Mouse (Mus musculus) testis, adult 2 months (tissue): ENCODE measurements around the gene Pla2g1b. TPM values are rescaled to one million over a fixed set of nuclear protein-coding genes. Genes with fewer than 3 reads are reported as not detected.

ENCODE experiments used
- H3K27ac ChIP-seq: fragments of 200-500 bp; 2 replicates; pipeline ENCODE4 v1.5.1; 2012; ENCODE audit warnings: low read depth, low read length; ENCODE audit not compliant: control insufficient read depth, insufficient read depth
- H3K27me3 ChIP-seq: fragments of 200-500 bp; 2 replicates; pipeline ENCODE4 v1.6.1; 2012; ENCODE audit warnings: mild to moderate bottlenecking, low read length, moderate library complexity; ENCODE audit not compliant: control insufficient read depth, insufficient read depth
- H3K36me3 ChIP-seq: fragments of 200-500 bp; 2 replicates; pipeline ENCODE4 v1.6.1; 2012; ENCODE audit warnings: mild to moderate bottlenecking, low read length; ENCODE audit not compliant: control insufficient read depth, insufficient read depth
- H3K4me1 ChIP-seq: fragments of 200-500 bp; 2 replicates; pipeline ENCODE4 v1.6.1; 2012; ENCODE audit warnings: low read length; ENCODE audit not compliant: control insufficient read depth, insufficient read depth
- H3K4me3 ChIP-seq: fragments of 200-500 bp; 2 replicates; pipeline ENCODE4 v1.5.1; 2012; ENCODE audit warnings: low read depth, mild to moderate bottlenecking, low read length, moderate library complexity, mixed read lengths; ENCODE audit not compliant: control insufficient read depth
- CTCF ChIP-seq: fragments of 200-500 bp; IDR thresholded peaks from 2 replicates; pipeline ENCODE4 v1.5.1; 2012; ENCODE audit warnings: low read depth, mild to moderate bottlenecking, inconsistent platforms, low read length, moderate library complexity; ENCODE audit not compliant: control insufficient read depth, insufficient read depth, insufficient replicate concordance
- POLR2A ChIP-seq: fragments of 200-500 bp; IDR thresholded peaks from 2 replicates; pipeline ENCODE4 v1.6.1; 2012; ENCODE audit warnings: low read depth, mild to moderate bottlenecking, inconsistent platforms, low read length, moderate library complexity; ENCODE audit not compliant: control insufficient read depth
- polyA plus RNA-seq: library from polyadenylated mRNA; depleted of rRNA; stranded (reverse); fragments of >200 nt; gene quantifications from 2 replicates; pipeline ENCODE4 v1.2.3, GENCODE M21; 2012

Pla2g1b gene
- polyA plus RNA-seq, 1 experiment, result 0.64 TPM

- H3K27me3 ChIP-seq, result no peaks in the 10 kb centered on the region
- no peak overlapping the region for H3K4me3 ChIP-seq
- TF ChIP-seq CTCF (no peak), POLR2A (no peak)
- no peaks in the 10 kb centered on the region for H3K4me1 ChIP-seq
- H3K36me3 ChIP-seq, result peaks cover 2% of the 10 kb centered on the region
- H3K27ac ChIP-seq, result no peak overlapping the region; the same call in 1 of the 2 replicates
These were observed 15.4 kb upstream of the Pla2g1b start for GRCm38 (mm10) chr5:115450410-115451317.

DNA sequence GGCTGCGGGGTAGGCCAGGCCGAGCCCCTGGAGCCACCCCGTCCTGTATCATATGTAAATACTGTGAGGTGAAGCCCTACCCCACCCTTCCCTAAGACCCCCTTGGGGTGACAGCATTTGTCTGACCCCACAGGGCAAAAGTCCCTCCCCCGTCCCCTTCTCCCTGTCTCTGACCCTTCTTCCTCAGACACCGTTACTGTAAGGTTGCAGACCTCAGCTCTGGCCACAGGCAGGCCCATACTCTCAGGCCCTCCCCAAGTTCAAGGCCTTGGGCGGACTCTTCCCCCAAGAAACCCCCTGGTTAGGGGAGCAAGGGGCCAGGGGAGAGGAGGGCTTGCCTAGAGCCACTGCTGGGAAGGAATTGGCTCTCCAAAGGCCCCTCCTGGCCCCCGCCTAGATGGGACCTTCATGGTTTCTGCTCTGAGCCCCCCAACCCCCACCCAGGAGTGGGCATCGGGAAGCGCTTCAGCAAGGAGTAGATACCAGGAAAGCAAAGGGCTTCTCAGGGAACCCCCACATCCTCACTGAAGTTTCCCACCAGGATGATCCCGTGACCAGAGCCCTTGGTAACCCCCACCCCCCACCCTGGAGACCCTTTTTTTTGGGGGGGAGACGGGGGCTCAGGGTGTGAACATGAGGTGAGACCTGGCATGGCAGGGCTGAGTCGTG lies 11.5 kb upstream of the Pla2g1b start:
- no peak overlapping the region for H3K4me3 ChIP-seq
- H3K36me3 ChIP-seq, result peaks cover 2% of the 10 kb centered on the region; the same call in 1 of the 2 replicates
- H3K27me3 ChIP-seq, result no peaks in the 10 kb centered on the region
- TF ChIP-seq CTCF (no peak), POLR2A (no peak)
- H3K27ac ChIP-seq, result no peak overlapping the region
- no peaks in the 10 kb centered on the region; the same call in 1 of the 2 replicates for H3K4me1 ChIP-seq

DNA sequence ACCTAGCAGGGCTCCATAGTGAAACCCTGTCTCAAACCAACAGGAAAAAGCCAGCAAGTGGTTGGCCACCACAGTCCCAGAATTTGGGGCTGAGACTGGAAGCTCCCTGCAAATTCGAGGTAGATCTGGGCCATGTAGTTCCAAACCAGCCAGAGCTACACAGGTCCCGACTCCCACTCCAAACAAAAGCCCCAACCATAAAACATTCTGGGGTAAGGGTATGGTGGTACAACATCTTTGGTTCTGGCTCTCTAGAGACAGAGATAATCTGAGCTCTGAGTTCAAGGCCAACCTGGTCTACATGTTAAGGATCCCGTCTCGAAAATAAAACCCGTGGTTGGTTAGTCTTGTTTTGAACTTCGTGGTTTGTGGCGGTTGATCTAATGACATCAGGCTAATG lies 10.2 kb upstream of the Pla2g1b start:
- no peak overlapping the region for H3K27ac ChIP-seq
- H3K4me1 ChIP-seq, result no peaks in the 10 kb centered on the region; the same call in 1 of the 2 replicates
- no peak overlapping the region for H3K4me3 ChIP-seq
- no peaks in the 10 kb centered on the region for H3K36me3 ChIP-seq
- no peak for TF ChIP-seq CTCF
- TF ChIP-seq POLR2A, result no peak
- no peaks in the 10 kb centered on the region for H3K27me3 ChIP-seq

DNA sequence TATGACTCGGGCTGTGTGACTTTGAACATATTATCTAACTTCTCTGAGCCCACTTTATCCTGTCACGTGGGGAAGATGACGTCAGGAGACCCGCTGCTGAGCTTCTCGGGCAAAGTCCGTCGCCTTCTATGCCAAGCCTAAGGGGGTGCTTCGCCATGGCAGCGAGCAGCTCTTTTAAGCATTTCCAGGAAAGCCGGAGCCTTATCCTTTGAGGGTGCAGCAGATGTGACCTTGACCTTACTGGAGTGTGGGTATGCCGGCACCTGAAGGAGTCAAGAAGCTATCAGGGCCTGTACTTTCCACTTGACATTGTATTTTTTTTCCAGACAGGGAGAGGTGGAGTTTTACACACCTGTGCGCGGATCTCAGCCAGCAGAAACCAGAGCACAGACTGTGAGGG lies 7.1 kb upstream of the Pla2g1b start:
- H3K27ac ChIP-seq, result no peak overlapping the region
- H3K4me1 ChIP-seq, result no peaks in the 10 kb centered on the region; the same call in 1 of the 2 replicates
- TF ChIP-seq POLR2A, result no peak
- TF ChIP-seq CTCF, result no peak
- no peaks in the 10 kb centered on the region for H3K27me3 ChIP-seq
- H3K4me3 ChIP-seq, result no peak overlapping the region
- no peaks in the 10 kb centered on the region for H3K36me3 ChIP-seq

GRCm38 (mm10) chr5:115464408-115465115 lies 1.5 kb upstream of the Pla2g1b start:
- Histone ChIP-seq H3K4me3 (peak overlapping the region; percentile 55), H3K4me1 (peaks cover 8% of the 10 kb centered on the region), H3K27ac (peak overlapping the region; percentile 10; the same call in 1 of the 2 replicates), H3K27me3 (no peaks in the 10 kb centered on the region), H3K36me3 (no peaks in the 10 kb centered on the region)
- TF ChIP-seq CTCF (peak; percentile 27; the same call in 1 of the 2 replicates), POLR2A (0 out of 2 replicates have a peak, but pooled peaks have one; percentile 6)

DNA sequence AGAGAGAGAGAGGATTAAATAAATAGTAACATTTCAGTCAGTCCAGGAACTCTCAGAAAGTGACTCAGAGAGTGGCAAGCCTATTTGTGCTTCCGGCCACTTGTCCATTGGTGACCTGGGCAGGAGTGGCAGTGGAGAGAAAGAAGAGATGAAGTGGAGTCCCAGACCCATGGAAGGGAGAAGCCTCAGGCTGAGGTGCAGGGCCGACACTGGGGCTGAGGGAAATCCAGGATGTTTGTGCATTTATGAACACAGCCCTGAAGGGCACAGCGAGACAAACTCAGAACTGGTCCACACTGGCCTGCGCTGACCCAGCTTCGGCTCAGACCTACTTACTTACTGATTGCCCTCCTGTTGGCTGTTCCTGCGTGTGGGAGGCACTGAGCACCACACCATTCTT lies 3.7 kb downstream of the Pla2g1b start:
- Histone ChIP-seq H3K4me1 (peaks cover 13% of the 10 kb centered on the region), H3K27me3 (no peaks in the 10 kb centered on the region), H3K4me3 (no peak overlapping the region), H3K36me3 (no peaks in the 10 kb centered on the region), H3K27ac (no peak overlapping the region)
- TF ChIP-seq CTCF (no peak), POLR2A (no peak)
